Mouse (Mus musculus) forebrain, embryonic 16.5 days (tissue): ENCODE data around the gene Vti1a. TPM values are rescaled to one million over a fixed set of nuclear protein-coding genes. Genes with fewer than 3 reads are reported as not detected.

ENCODE experiments used
- ATAC-seq: fragments of 200-750 bp; cut with Nextera tagmentation; 2 replicates; pipeline ENCODE4 v1.8.0; 2017; ENCODE audit warnings: mild to moderate bottlenecking, moderate library complexity
- H3K27ac ChIP-seq: fragments of 300-500 bp; sonication (generic); 2 replicates; pipeline ENCODE4 v1.5.1; 2014; ENCODE audit warnings: low read length, control low read depth
- H3K27me3 ChIP-seq: fragments of 300-500 bp; sonication (generic); replicated peaks from 2 replicates; pipeline ENCODE4 v1.6.1; 2014; ENCODE audit warnings: low read length; ENCODE audit not compliant: control insufficient read depth, insufficient read depth
- H3K36me3 ChIP-seq: fragments of 300-500 bp; sonication (generic); 2 replicates; pipeline ENCODE4 v1.6.1; 2014; ENCODE audit not compliant: control insufficient read depth, insufficient read depth
- H3K4me1 ChIP-seq: fragments of 300-500 bp; sonication (generic); replicated peaks from 2 replicates; pipeline ENCODE4 v1.6.1; 2014; ENCODE audit warnings: low read length; ENCODE audit not compliant: control insufficient read depth, insufficient read depth
- H3K4me2 ChIP-seq: fragments of 300-500 bp; sonication (generic); 2 replicates; pipeline ENCODE4 v1.6.1; 2014; ENCODE audit warnings: mild to moderate bottlenecking, low read length, control low read depth
- H3K4me3 ChIP-seq: fragments of 300-500 bp; sonication (generic); replicated peaks from 2 replicates; pipeline ENCODE4 v1.5.1; 2014; ENCODE audit warnings: mild to moderate bottlenecking, low read length, control low read depth
- H3K9ac ChIP-seq: fragments of 300-500 bp; sonication (generic); replicated peaks from 2 replicates; pipeline ENCODE4 v1.6.1; 2014; ENCODE audit warnings: low read depth, low read length, control low read depth
- H3K9me3 ChIP-seq: fragments of 300-500 bp; sonication (generic); 2 replicates; pipeline ENCODE4 v1.6.1; 2016; ENCODE audit warnings: low read length; ENCODE audit not compliant: control insufficient read depth
- WGBS: fragments of 180-500 bp; shearing (Covaris S2); extraction: QIAGEN DNeasy Blood & Tissue Kit; methylation state at CpG from one replicate; pipeline ENCODE4 v1.1.7; 2014; 5-methylcytosine and 5-hydroxymethylcytosine counted together
- polyA plus RNA-seq: library from polyadenylated mRNA; unstranded; fragments of >200 nt; fragmentation: Nextera tagmentation; extraction: Ambion mirVana; gene quantifications from 2 replicates; pipeline ENCODE4 v1.2.1, GENCODE M21; 2015

Vti1a gene
- polyA plus RNA-seq, 1 experiment from 2014 or later: 34.4 TPM

- no peaks in the 10 kb centered on the region; the same call in 1 of the 2 replicates for H3K4me1 ChIP-seq
- no peak overlapping the region for H3K9ac ChIP-seq
- H3K4me2 ChIP-seq: no peak overlapping the region
- no peak overlapping the region for H3K27ac ChIP-seq
- no peaks in the 10 kb centered on the region for H3K9me3 ChIP-seq
- no peaks in the 10 kb centered on the region for H3K36me3 ChIP-seq
- no peak overlapping the region for H3K4me3 ChIP-seq
- WGBS: 71% methylated on average over 3 of the region's 3 CpGs
- H3K27me3 ChIP-seq: no peaks in the 10 kb centered on the region
- no peak for ATAC-seq
Measured at GRCm38 (mm10) chr19:55341377-55341776, 25.3 kb downstream of the Vti1a start.

GRCm38 (mm10) chr19:55342423-55342822 lies 26.3 kb downstream of the Vti1a start:
- Histone ChIP-seq H3K4me2 (no peak overlapping the region), H3K4me1 (no peaks in the 10 kb centered on the region)

GRCm38 (mm10) chr19:55343274-55343673 lies 27.2 kb downstream of the Vti1a start:
- H3K4me2 ChIP-seq: no peak overlapping the region
- no peaks in the 10 kb centered on the region for H3K9me3 ChIP-seq
- WGBS: 84% methylated on average over 9 of the region's 9 CpGs
- H3K4me3 ChIP-seq: no peak overlapping the region
- H3K4me1 ChIP-seq: no peaks in the 10 kb centered on the region
- H3K36me3 ChIP-seq: no peaks in the 10 kb centered on the region
- H3K9ac ChIP-seq: no peak overlapping the region
- no peak overlapping the region for H3K27ac ChIP-seq
- no peak for ATAC-seq
- no peaks in the 10 kb centered on the region for H3K27me3 ChIP-seq

More at GRCm38 (mm10) chr19:55342423-55342822, 26.3 kb downstream of the Vti1a start:
- H3K9me3 ChIP-seq: no peaks in the 10 kb centered on the region
- no peaks in the 10 kb centered on the region for H3K27me3 ChIP-seq
- no peak for ATAC-seq
- H3K36me3 ChIP-seq: no peaks in the 10 kb centered on the region
- 94% methylated on average over 7 of the region's 7 CpGs for WGBS
- no peak overlapping the region for H3K4me3 ChIP-seq
- H3K27ac ChIP-seq: no peak overlapping the region
- no peak overlapping the region for H3K9ac ChIP-seq

- Histone ChIP-seq H3K9me3 (no peaks in the 10 kb centered on the region), H3K4me1 (peaks cover 3% of the 10 kb centered on the region; the same call in 1 of the 2 replicates), H3K36me3 (no peaks in the 10 kb centered on the region), H3K4me2 (no peak overlapping the region), H3K4me3 (no peak overlapping the region), H3K27ac (no peak overlapping the region), H3K9ac (no peak overlapping the region), H3K27me3 (no peaks in the 10 kb centered on the region)
- no peak for ATAC-seq
- WGBS: 88% methylated on average over 3 of the region's 3 CpGs
Measured at GRCm38 (mm10) chr19:55348187-55348586, 32.1 kb downstream of the Vti1a start.

GRCm38 (mm10) chr19:55350673-55351378 lies 34.7 kb downstream of the Vti1a start:
- WGBS: 71% methylated on average over 9 of the region's 9 CpGs
- Histone ChIP-seq H3K9me3 (no peaks in the 10 kb centered on the region), H3K27ac (no peak overlapping the region), H3K9ac (no peak overlapping the region), H3K27me3 (no peaks in the 10 kb centered on the region), H3K36me3 (no peaks in the 10 kb centered on the region), H3K4me3 (no peak overlapping the region), H3K4me1 (peaks cover 3% of the 10 kb centered on the region; the same call in 1 of the 2 replicates), H3K4me2 (no peak overlapping the region)
- ATAC-seq: no peak

GRCm38 (mm10) chr19:55362606-55363005 lies 46.5 kb downstream of the Vti1a start:
- H3K27ac ChIP-seq: no peak overlapping the region
- H3K4me1 ChIP-seq: no peaks in the 10 kb centered on the region
- WGBS: 92% methylated on average over 9 of the region's 9 CpGs
- no peak for ATAC-seq
- H3K4me3 ChIP-seq: no peak overlapping the region
- no peak overlapping the region for H3K4me2 ChIP-seq
- no peak overlapping the region for H3K9ac ChIP-seq
- no peaks in the 10 kb centered on the region for H3K9me3 ChIP-seq
- H3K36me3 ChIP-seq: no peaks in the 10 kb centered on the region
- no peaks in the 10 kb centered on the region for H3K27me3 ChIP-seq

GRCm38 (mm10) chr19:55369691-55370090 lies 53.6 kb downstream of the Vti1a start:
- Histone ChIP-seq H3K4me2 (no peak overlapping the region), H3K27me3 (no peaks in the 10 kb centered on the region)

GRCm38 (mm10) chr19:55376331-55376730 lies 60.2 kb downstream of the Vti1a start:
- Histone ChIP-seq H3K4me1 (peaks cover 10% of the 10 kb centered on the region), H3K27ac (no peak overlapping the region), H3K4me2 (no peak overlapping the region), H3K27me3 (peaks cover 13% of the 10 kb centered on the region), H3K9ac (no peak overlapping the region), H3K4me3 (no peak overlapping the region), H3K36me3 (no peaks in the 10 kb centered on the region), H3K9me3 (no peaks in the 10 kb centered on the region)
- WGBS: 13% methylated on average over 6 of the region's 6 CpGs
- ATAC-seq: peak; percentile 83

More at GRCm38 (mm10) chr19:55369691-55370090, 53.6 kb downstream of the Vti1a start:
- no peak overlapping the region for H3K27ac ChIP-seq
- no peaks in the 10 kb centered on the region for H3K36me3 ChIP-seq
- H3K4me3 ChIP-seq: no peak overlapping the region
- WGBS: 21% methylated on average over 3 of the region's 3 CpGs
- H3K4me1 ChIP-seq: peaks cover 10% of the 10 kb centered on the region
- no peaks in the 10 kb centered on the region for H3K9me3 ChIP-seq
- no peak; the same call in 1 of the 2 replicates for ATAC-seq
- H3K9ac ChIP-seq: no peak overlapping the region

GRCm38 (mm10) chr19:55377465-55377864 lies 61.4 kb downstream of the Vti1a start:
- 93% methylated on average over 4 of the region's 4 CpGs for WGBS
- H3K4me3 ChIP-seq: no peak overlapping the region
- no peak overlapping the region for H3K4me2 ChIP-seq
- no peak overlapping the region for H3K27ac ChIP-seq
- peaks cover 10% of the 10 kb centered on the region for H3K4me1 ChIP-seq
- H3K36me3 ChIP-seq: no peaks in the 10 kb centered on the region
- H3K9me3 ChIP-seq: no peaks in the 10 kb centered on the region
- no peak for ATAC-seq
- H3K27me3 ChIP-seq: peaks cover 21% of the 10 kb centered on the region
- no peak overlapping the region for H3K9ac ChIP-seq
